Mouse (Mus musculus) cerebellum, adult 2 months (tissue): ENCODE data around the gene Fam155a.

Experiments
- CTCF ChIP-seq: fragments of 200-500 bp; IDR thresholded peaks from 2 replicates; pipeline ENCODE4 v1.5.1; 2011; ENCODE audit warnings: low read depth, mild to moderate bottlenecking, control low read depth, low read length, moderate library complexity, borderline replicate concordance; ENCODE audit not compliant: insufficient read depth
- POLR2A ChIP-seq: fragments of 200-500 bp; IDR thresholded peaks from 2 replicates; pipeline ENCODE4 v1.6.1; 2011; ENCODE audit warnings: low read length, control low read depth, borderline replicate concordance; ENCODE audit not compliant: insufficient read depth

- TF ChIP-seq POLR2A: no peak
- no peak for TF ChIP-seq CTCF
These were observed 346.9 kb downstream of the Fam155a start for GRCm38 (mm10) chr8:9424069-9424468.
